Mouse (Mus musculus): ENCODE data around the gene L1cam. TPM values are rescaled to one million over a fixed set of nuclear protein-coding genes. Genes with fewer than 3 reads are reported as not detected.

L1cam gene
- total RNA-seq, 2 experiments from 2014 or later = 414 to 459 TPM

GRCm38 (mm10) chrX:73881036-73881427 lies 14.9 kb downstream of the L1cam start:
- intact Hi-C loops (cut with DNase I) = no loop called here
- DNase-seq (ENCODE audit: extremely low spot score in 1 of 2, low spot score in 2 of 2) = no peak

- intact Hi-C loops (cut with DNase I) = no loop called here
- peak in 1 of 2 experiments; percentile 52 for DNase-seq (ENCODE audit: extremely low spot score in 1 of 2, low spot score in 2 of 2)
Observed at GRCm38 (mm10) chrX:73880194-73881035, 15.5 kb downstream of the L1cam start.

- intact Hi-C loops (cut with DNase I) = no loop called here
Observed at GRCm38 (mm10) chrX:73877014-73877413, 18.9 kb downstream of the L1cam start.

GRCm38 (mm10) chrX:73875881-73876280 lies 20.0 kb downstream of the L1cam start:
- intact Hi-C loops (cut with DNase I) = no loop called here
- DNase-seq (ENCODE audit: extremely low spot score in 1 of 2, low spot score in 2 of 2) = no peak

More at GRCm38 (mm10) chrX:73877014-73877413, 18.9 kb downstream of the L1cam start:
- no peak for DNase-seq (ENCODE audit: extremely low spot score in 1 of 2, low spot score in 2 of 2)

- no peak for DNase-seq (ENCODE audit: extremely low spot score in 1 of 2, low spot score in 2 of 2)
- intact Hi-C loops (cut with DNase I) = no loop called here
Observed at GRCm38 (mm10) chrX:73871956-73872355, 23.9 kb downstream of the L1cam start.

GRCm38 (mm10) chrX:73871474-73871873 lies 24.4 kb downstream of the L1cam start:
- intact Hi-C loops (cut with DNase I) = no loop called here
- DNase-seq (ENCODE audit: extremely low spot score in 1 of 2, low spot score in 2 of 2) = no peak

- no peak for DNase-seq (ENCODE audit: extremely low spot score in 1 of 2, low spot score in 2 of 2)
- intact Hi-C loops (cut with DNase I) = no loop called here
Observed at GRCm38 (mm10) chrX:73869334-73869733, 26.6 kb downstream of the L1cam start.

- intact Hi-C loops (cut with DNase I) = no loop called here
- no peak for DNase-seq (ENCODE audit: extremely low spot score in 1 of 2, low spot score in 2 of 2)
Observed at GRCm38 (mm10) chrX:73867852-73868251, 28.1 kb downstream of the L1cam start.

GRCm38 (mm10) chrX:73867256-73867655 lies 28.6 kb downstream of the L1cam start:
- DNase-seq (ENCODE audit: extremely low spot score in 1 of 2, low spot score in 2 of 2) = no peak
- intact Hi-C loops (cut with DNase I) = no loop called here

GRCm38 (mm10) chrX:73864692-73865091 lies 31.2 kb downstream of the L1cam start:
- DNase-seq (ENCODE audit: extremely low spot score in 1 of 2, low spot score in 2 of 2) = no peak
- intact Hi-C loops (cut with DNase I) = no loop called here

GRCm38 (mm10) chrX:73855087-73855408 lies 40.9 kb downstream of the L1cam start:
- intact Hi-C loops (cut with DNase I) = no loop called here
- no peak for DNase-seq (ENCODE audit: extremely low spot score in 1 of 2, low spot score in 2 of 2)

GRCm38 (mm10) chrX:73854326-73855086 lies 41.4 kb downstream of the L1cam start:
- DNase-seq (ENCODE audit: extremely low spot score in 1 of 2, low spot score in 2 of 2) = no peak
- intact Hi-C loops (cut with DNase I) = no loop called here

- no peak for DNase-seq (ENCODE audit: extremely low spot score in 1 of 2, low spot score in 2 of 2)
- intact Hi-C loops (cut with DNase I) = no loop called here
Observed at GRCm38 (mm10) chrX:73836691-73837090, 59.2 kb downstream of the L1cam start.

GRCm38 (mm10) chrX:73835731-73836130 lies 60.2 kb downstream of the L1cam start:
- intact Hi-C loops (cut with DNase I) = no loop called here
- no peak for DNase-seq (ENCODE audit: extremely low spot score in 1 of 2, low spot score in 2 of 2)

GRCm38 (mm10) chrX:73824185-73825151 lies 71.4 kb downstream of the L1cam start, which contains the start of gene Pdzd4:
Gene Pdzd4, minus strand, starts transcription at chrX:73824969.
- DNase-seq (ENCODE audit: extremely low spot score in 1 of 2, low spot score in 2 of 2) = peak; percentile 16 to 84
- intact Hi-C loops (cut with DNase I) = no loop called here

GRCm38 (mm10) chrX:73823747-73824146 lies 72.2 kb downstream of the L1cam start:
- DNase-seq (ENCODE audit: extremely low spot score in 1 of 2, low spot score in 2 of 2) = no peak
- intact Hi-C loops (cut with DNase I) = no loop called here

- intact Hi-C loops (cut with DNase I) = no loop called here
- DNase-seq (ENCODE audit: extremely low spot score in 1 of 2, low spot score in 2 of 2) = no peak
Observed at GRCm38 (mm10) chrX:73816596-73817314, 79.2 kb downstream of the L1cam start.

- intact Hi-C loops (cut with DNase I) = no loop called here
- DNase-seq (ENCODE audit: extremely low spot score in 1 of 2, low spot score in 2 of 2) = no peak
Observed at GRCm38 (mm10) chrX:73815072-73815471, 80.8 kb downstream of the L1cam start.
